Mouse (Mus musculus) C2C12 (cell line): ENCODE data around the gene Capzb.

ENCODE experiments used
- CEBPB ChIP-seq: IDR thresholded peaks from one replicate; pipeline ENCODE4 v1.6.1; 2011; ENCODE audit warnings: low read depth, mild to moderate bottlenecking, control low read depth, moderate library complexity
- CTCF ChIP-seq: IDR thresholded peaks from one replicate; pipeline ENCODE4 v1.5.1; 2011; ENCODE audit not compliant: control insufficient read depth, insufficient read depth, insufficient read length
- FOSL1 ChIP-seq: IDR thresholded peaks from one replicate; pipeline ENCODE4 v1.8.0; 2011; ENCODE audit warnings: mild to moderate bottlenecking, low read length; ENCODE audit not compliant: poor library complexity, insufficient read depth, severe bottlenecking
- MYOD1 ChIP-seq: IDR thresholded peaks from one replicate; pipeline ENCODE4 v1.6.1; 2011; ENCODE audit warnings: low read depth; ENCODE audit not compliant: control insufficient read depth, insufficient read length
- USF1 ChIP-seq: IDR thresholded peaks from one replicate; pipeline ENCODE4 v1.6.1; 2011; ENCODE audit warnings: low read depth, mild to moderate bottlenecking, control low read depth, moderate library complexity

DNA sequence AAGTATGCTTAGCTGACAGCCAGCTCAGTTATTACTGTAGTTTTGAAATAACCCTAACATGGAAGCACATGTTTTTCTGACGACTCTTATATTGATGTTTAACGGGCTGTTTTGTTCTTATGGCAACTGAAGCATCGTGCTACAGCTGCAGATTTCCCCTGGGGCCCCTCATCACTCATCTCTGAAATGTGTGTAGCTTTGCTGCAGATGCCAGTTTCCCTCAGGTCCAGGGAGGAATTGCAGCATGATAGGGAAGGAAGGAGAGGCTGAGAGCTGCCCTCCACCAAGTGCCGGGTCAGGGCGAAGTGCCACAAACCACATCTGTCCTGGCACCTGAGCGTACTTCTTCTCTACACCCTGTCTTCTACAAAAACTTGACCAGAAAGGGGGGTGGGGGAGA, 47.6 kb downstream of the Capzb start:
- TF ChIP-seq CTCF (no peak), MYOD1 (no peak), USF1 (no peak), CEBPB (no peak), FOSL1 (no peak)
